Mouse (Mus musculus): ENCODE measurements around the gene Map4k5.

Map4k5 gene

GRCm38 (mm10) chr12:69892371-69893251 lies at the start of gene Map4k5, which contains the start of gene Atl1:
Gene Map4k5 (minus strand): TSS chr12:69893200.
Gene Atl1 (plus strand): TSS chr12:69892614.
- peak; percentile 85 to 86 for DNase-seq (ENCODE audit: low spot score in 2 of 2)

GRCm38 (mm10) chr12:69941655-69942329 lies 48.8 kb upstream of the Map4k5 start:
- DNase-seq (ENCODE audit: low spot score in 2 of 2) = no peak

- DNase-seq (ENCODE audit: low spot score in 2 of 2) = no peak
Observed at GRCm38 (mm10) chr12:69939291-69939690, 46.3 kb upstream of the Map4k5 start.

GRCm38 (mm10) chr12:69937731-69938130 lies 44.7 kb upstream of the Map4k5 start:
- DNase-seq (ENCODE audit: low spot score in 2 of 2) = no peak

- no peak for DNase-seq (ENCODE audit: low spot score in 2 of 2)
Observed at GRCm38 (mm10) chr12:69926716-69927115, 33.7 kb upstream of the Map4k5 start.

GRCm38 (mm10) chr12:69924012-69924411 lies 31.0 kb upstream of the Map4k5 start:
- peak; percentile 8 to 13 for DNase-seq (ENCODE audit: low spot score in 2 of 2)

GRCm38 (mm10) chr12:69923603-69924002 lies 30.6 kb upstream of the Map4k5 start:
- no peak for DNase-seq (ENCODE audit: low spot score in 2 of 2)

- DNase-seq (ENCODE audit: low spot score in 2 of 2) = no peak
Observed at GRCm38 (mm10) chr12:69923128-69923527, 30.1 kb upstream of the Map4k5 start.

- no peak for DNase-seq (ENCODE audit: low spot score in 2 of 2)
Observed at GRCm38 (mm10) chr12:69922099-69922498, 29.1 kb upstream of the Map4k5 start.

GRCm38 (mm10) chr12:69917870-69918269 lies 24.9 kb upstream of the Map4k5 start:
- DNase-seq (ENCODE audit: low spot score in 2 of 2) = no peak

GRCm38 (mm10) chr12:69912737-69913136 lies 19.7 kb upstream of the Map4k5 start:
- no peak for DNase-seq (ENCODE audit: low spot score in 2 of 2)

- no peak for DNase-seq (ENCODE audit: low spot score in 2 of 2)
Observed at GRCm38 (mm10) chr12:69911906-69912305, 18.9 kb upstream of the Map4k5 start.

- no peak for DNase-seq (ENCODE audit: low spot score in 2 of 2)
Observed at GRCm38 (mm10) chr12:69908511-69908900, 15.5 kb upstream of the Map4k5 start.

GRCm38 (mm10) chr12:69907667-69908510 lies 14.9 kb upstream of the Map4k5 start:
- no peak for DNase-seq (ENCODE audit: low spot score in 2 of 2)

- DNase-seq (ENCODE audit: low spot score in 2 of 2) = no peak
Observed at GRCm38 (mm10) chr12:69904991-69905390, 12.0 kb upstream of the Map4k5 start.

- no peak for DNase-seq (ENCODE audit: low spot score in 2 of 2)
Observed at GRCm38 (mm10) chr12:69898119-69898518, 5.1 kb upstream of the Map4k5 start.

- DNase-seq (ENCODE audit: low spot score in 2 of 2) = no peak
Observed at GRCm38 (mm10) chr12:69895046-69895445, 2.0 kb upstream of the Map4k5 start.

GRCm38 (mm10) chr12:69893927-69894326 lies 927 bp upstream of the Map4k5 start:
- no peak for DNase-seq (ENCODE audit: low spot score in 2 of 2)

- DNase-seq (ENCODE audit: low spot score in 2 of 2) = no peak
Observed at GRCm38 (mm10) chr12:69891721-69892120, 1.3 kb downstream of the Map4k5 start.

GRCm38 (mm10) chr12:69890476-69890875 lies 2.5 kb downstream of the Map4k5 start:
- no peak for DNase-seq (ENCODE audit: low spot score in 2 of 2)

GRCm38 (mm10) chr12:69890051-69890450 lies 2.9 kb downstream of the Map4k5 start:
- no peak for DNase-seq (ENCODE audit: low spot score in 2 of 2)

GRCm38 (mm10) chr12:69888345-69888744 lies 4.7 kb downstream of the Map4k5 start:
- DNase-seq (ENCODE audit: low spot score in 2 of 2) = no peak

All from spleen, postnatal 36 days (tissue).